Mouse (Mus musculus) thymus, adult 2 months (tissue): Measurements from ENCODE around the gene Pirt. TPM values are rescaled to one million over a fixed set of nuclear protein-coding genes. Genes with fewer than 3 reads are reported as not detected.

Experiments used
- DNase-seq: peaks from one replicate; pipeline ENCODE4 v3.0.0; 2021
- H3K27ac ChIP-seq: fragments of 200-500 bp; 2 replicates; pipeline ENCODE4 v1.5.1; 2012; ENCODE audit warnings: low read length, control low read depth; ENCODE audit not compliant: control insufficient read depth, insufficient read depth
- H3K27me3 ChIP-seq: fragments of 200-500 bp; 2 replicates; pipeline ENCODE4 v1.6.1; 2012; ENCODE audit warnings: mild to moderate bottlenecking, low read length, moderate library complexity, mixed read lengths; ENCODE audit not compliant: control insufficient read depth, insufficient read depth
- H3K36me3 ChIP-seq: fragments of 200-500 bp; 2 replicates; pipeline ENCODE4 v1.6.1; 2012; ENCODE audit warnings: mild to moderate bottlenecking, low read length, moderate library complexity; ENCODE audit not compliant: control insufficient read depth, insufficient read depth
- H3K4me1 ChIP-seq: fragments of 200-500 bp; replicated peaks from 2 replicates; pipeline ENCODE4 v1.6.1; 2012; ENCODE audit warnings: low read length; ENCODE audit not compliant: control insufficient read depth, insufficient read depth
- H3K4me3 ChIP-seq: fragments of 200-500 bp; 2 replicates; pipeline ENCODE4 v1.5.1; 2012; ENCODE audit warnings: mild to moderate bottlenecking, low read length, control low read depth, moderate library complexity; ENCODE audit not compliant: control insufficient read depth, insufficient read depth
- CTCF ChIP-seq: fragments of 200-500 bp; IDR thresholded peaks from 2 replicates; pipeline ENCODE4 v1.5.1; 2012; ENCODE audit warnings: mild to moderate bottlenecking, control low read depth, low read length, moderate library complexity, borderline replicate concordance; ENCODE audit not compliant: control insufficient read depth, poor library complexity, insufficient read depth; ENCODE audit errors: extremely low read depth
- POLR2A ChIP-seq: fragments of 200-500 bp; IDR thresholded peaks from 2 replicates; pipeline ENCODE4 v1.6.1; 2012; ENCODE audit warnings: mild to moderate bottlenecking, low read length, control low read depth, moderate library complexity; ENCODE audit not compliant: control insufficient read depth, poor library complexity, insufficient read depth; ENCODE audit errors: extremely low read depth
- WGBS: fragments of 180-500 bp; shearing (Covaris S2); methylation state at CpG from one replicate; pipeline ENCODE4 v1.1.7; 2018; 5-methylcytosine and 5-hydroxymethylcytosine counted together
- polyA plus RNA-seq: library from polyadenylated mRNA; depleted of rRNA; stranded (reverse); fragments of >200 nt; gene quantifications from 2 replicates; pipeline ENCODE4 v1.2.3, GENCODE M21; 2012

Pirt gene
- polyA plus RNA-seq, 1 experiment: 0.27 TPM

- Histone ChIP-seq H3K27me3 (no peaks in the 10 kb centered on the region), H3K36me3 (no peaks in the 10 kb centered on the region), H3K4me1 (no peaks in the 10 kb centered on the region), H3K27ac (no peak overlapping the region), H3K4me3 (no peak overlapping the region)
- no peak for DNase-seq
- TF ChIP-seq CTCF (no peak), POLR2A (no peak)
- 84% methylated on average over 11 of the region's 11 CpGs for WGBS
Observed at GRCm38 (mm10) chr11:66924095-66924823, 12.5 kb downstream of the Pirt start.

- 83% methylated on average over 3 of the region's 3 CpGs for WGBS
- no peak for TF ChIP-seq CTCF
- TF ChIP-seq POLR2A: no peak
Observed at GRCm38 (mm10) chr11:66928311-66928710, 16.5 kb downstream of the Pirt start.

DNA sequence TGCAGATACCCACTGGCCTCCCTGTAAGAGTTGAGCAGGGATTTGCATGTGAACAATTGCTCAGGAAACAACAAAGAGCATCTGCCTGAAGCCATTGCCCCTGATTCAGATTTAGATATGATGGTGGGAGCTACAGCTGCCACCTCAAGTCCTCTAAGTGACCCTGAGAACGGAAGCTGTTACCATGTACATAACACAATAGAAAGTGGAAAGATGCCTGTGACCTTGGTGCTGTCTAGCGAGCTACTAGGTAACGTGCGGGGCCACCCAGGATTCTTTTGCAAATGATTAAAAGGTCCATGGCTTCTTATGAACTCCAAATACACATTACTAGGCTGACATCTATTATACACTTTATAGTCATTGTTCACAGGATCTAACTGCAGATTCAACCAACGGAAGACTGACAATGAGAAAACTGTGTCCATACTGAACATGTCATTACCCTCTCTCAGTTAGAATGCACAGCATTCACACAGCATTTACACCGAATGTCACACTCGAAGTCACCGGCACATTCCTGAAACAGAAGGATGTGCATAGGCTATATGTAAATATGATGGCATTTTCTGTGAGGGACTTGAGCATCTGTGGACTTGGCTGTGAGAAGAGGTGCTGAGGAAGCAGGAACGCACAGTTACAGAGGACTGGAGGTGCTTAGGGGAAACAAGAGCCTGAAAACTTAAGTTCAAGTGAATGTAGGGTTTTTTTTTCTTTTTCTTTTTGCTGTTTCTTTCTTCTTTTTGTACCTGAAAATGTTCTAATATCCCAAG lies 21.2 kb downstream of the Pirt start:
- DNase-seq: no peak
- H3K27ac ChIP-seq: no peak overlapping the region
- no peaks in the 10 kb centered on the region for H3K27me3 ChIP-seq
- TF ChIP-seq POLR2A (no peak), CTCF (no peak)
- WGBS: 86% methylated on average over 9 of the region's 9 CpGs
- H3K36me3 ChIP-seq: no peaks in the 10 kb centered on the region
- H3K4me3 ChIP-seq: no peak overlapping the region
- no peaks in the 10 kb centered on the region for H3K4me1 ChIP-seq

More at GRCm38 (mm10) chr11:66928311-66928710, 16.5 kb downstream of the Pirt start:
- no peaks in the 10 kb centered on the region for H3K27me3 ChIP-seq
- no peak overlapping the region for H3K27ac ChIP-seq
- no peak overlapping the region for H3K4me3 ChIP-seq
- H3K36me3 ChIP-seq: no peaks in the 10 kb centered on the region
- no peak for DNase-seq
- H3K4me1 ChIP-seq: no peaks in the 10 kb centered on the region

- no peak for DNase-seq
- 83% methylated on average over 7 of the region's 7 CpGs for WGBS
- Histone ChIP-seq H3K36me3 (no peaks in the 10 kb centered on the region), H3K27me3 (no peaks in the 10 kb centered on the region), H3K4me1 (no peaks in the 10 kb centered on the region), H3K4me3 (no peak overlapping the region), H3K27ac (no peak overlapping the region)
- TF ChIP-seq CTCF (no peak), POLR2A (no peak)
Observed at GRCm38 (mm10) chr11:66934428-66935173, 22.8 kb downstream of the Pirt start.

DNA sequence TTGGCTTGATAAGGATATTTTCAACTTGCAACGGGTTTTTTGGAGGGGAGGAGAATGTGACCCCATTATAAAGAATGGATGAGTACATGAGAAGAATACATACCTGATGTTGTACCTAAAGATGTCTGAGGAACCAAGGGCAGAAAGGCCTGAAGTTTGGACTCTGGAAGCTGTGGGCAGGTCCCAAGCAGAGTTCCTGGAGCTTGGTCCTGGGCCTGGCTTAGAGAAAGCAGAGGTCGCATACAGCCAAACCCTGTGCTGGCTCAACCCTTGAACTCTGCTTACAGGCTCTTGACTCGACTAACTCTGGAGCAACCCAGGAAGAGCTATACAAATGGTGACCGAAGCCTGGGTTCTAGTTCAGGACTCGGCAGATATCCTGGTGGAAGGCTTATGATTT lies 30.2 kb downstream of the Pirt start:
- TF ChIP-seq POLR2A (no peak), CTCF (no peak)
- no peaks in the 10 kb centered on the region for H3K27me3 ChIP-seq
- no peaks in the 10 kb centered on the region for H3K4me1 ChIP-seq
- no peak overlapping the region for H3K27ac ChIP-seq
- no peak for DNase-seq
- H3K36me3 ChIP-seq: no peaks in the 10 kb centered on the region
- H3K4me3 ChIP-seq: no peak overlapping the region
- WGBS: 92% methylated on average over 5 of the region's 5 CpGs

- Histone ChIP-seq H3K4me3 (no peak overlapping the region), H3K27me3 (no peaks in the 10 kb centered on the region), H3K27ac (no peak overlapping the region), H3K36me3 (no peaks in the 10 kb centered on the region), H3K4me1 (no peaks in the 10 kb centered on the region)
- no peak for DNase-seq
- WGBS: 48% methylated on average over 2 of the region's 2 CpGs
- TF ChIP-seq CTCF: no peak
- TF ChIP-seq POLR2A: no peak
Observed at GRCm38 (mm10) chr11:66945224-66945767, 33.5 kb downstream of the Pirt start.
